Mouse (Mus musculus) liver, postnatal 0 days (tissue): ENCODE measurements around the gene Edc3. TPM values are rescaled to one million over a fixed set of nuclear protein-coding genes. Genes with fewer than 3 reads are reported as not detected.

Experiments used
- ATAC-seq: fragments of 200-750 bp; cut with Nextera tagmentation; 2 replicates; pipeline ENCODE4 v1.8.0; 2017; ENCODE audit warnings: mild to moderate bottlenecking, moderate library complexity
- DNase-seq: peaks from one replicate; pipeline ENCODE4 v3.0.0-alpha.2; 2016
- H3K27ac ChIP-seq: fragments of 300-500 bp; sonication (generic); 2 replicates; pipeline ENCODE4 v1.5.1; 2014; ENCODE audit warnings: antibody characterized with exemption, moderate library complexity, mild to moderate bottlenecking, low read depth
- H3K27me3 ChIP-seq: fragments of 300-500 bp; sonication (generic); 2 replicates; pipeline ENCODE4 v1.6.1; 2014; ENCODE audit warnings: low read length, control low read depth, mixed read lengths; ENCODE audit not compliant: insufficient read depth
- H3K36me3 ChIP-seq: fragments of 300-500 bp; sonication (generic); replicated peaks from 2 replicates; pipeline ENCODE4 v1.6.1; 2014; ENCODE audit warnings: mild to moderate bottlenecking, control low read depth, low read length, moderate library complexity, mixed read lengths; ENCODE audit not compliant: insufficient read depth
- H3K4me1 ChIP-seq: fragments of 300-500 bp; sonication (generic); 2 replicates; pipeline ENCODE4 v1.6.1; 2014; ENCODE audit warnings: antibody characterized with exemption, mild to moderate bottlenecking, control low read depth; ENCODE audit not compliant: insufficient read depth
- H3K4me2 ChIP-seq: fragments of 300-500 bp; sonication (generic); 2 replicates; pipeline ENCODE4 v1.6.1; 2014; ENCODE audit warnings: low read depth, mild to moderate bottlenecking, low read length, moderate library complexity, mixed read lengths
- H3K4me3 ChIP-seq: fragments of 300-500 bp; sonication (generic); 2 replicates; pipeline ENCODE4 v1.5.1; 2014; ENCODE audit warnings: low read depth, low read length
- H3K9ac ChIP-seq: fragments of 300-500 bp; sonication (generic); replicated peaks from 2 replicates; pipeline ENCODE4 v1.6.1; 2014; ENCODE audit warnings: mild to moderate bottlenecking, moderate library complexity
- H3K9me3 ChIP-seq: fragments of 300-500 bp; sonication (generic); 2 replicates; pipeline ENCODE4 v1.6.1; 2016; ENCODE audit warnings: mild to moderate bottlenecking, control low read depth, low read length, mixed read lengths
- CTCF ChIP-seq: sonication (generic); IDR thresholded peaks from 2 replicates; pipeline ENCODE4 v1.5.1; 2016; ENCODE audit warnings: antibody characterized with exemption, low read depth
- EP300 ChIP-seq: IDR thresholded peaks from 2 replicates; pipeline ENCODE4 v1.6.1; 2016; ENCODE audit warnings: antibody characterized with exemption, low read depth, mild to moderate bottlenecking
- WGBS: fragments of 180-500 bp; shearing (Covaris S2); extraction: QIAGEN DNeasy Blood & Tissue Kit; methylation state at CpG from one replicate; pipeline ENCODE4 v1.1.7; 2014; ENCODE audit not compliant: insufficient replicate concordance; 5-methylcytosine and 5-hydroxymethylcytosine counted together
- polyA plus RNA-seq: library from polyadenylated mRNA; unstranded; fragments of >200 nt; fragmentation: Nextera tagmentation; extraction: Ambion mirVana; gene quantifications from 2 replicates; pipeline ENCODE4 v1.2.1, GENCODE M21; 2015

Gene Edc3
- polyA plus RNA-seq, 1 experiment from 2014 or later, result 13.2 TPM

DNA sequence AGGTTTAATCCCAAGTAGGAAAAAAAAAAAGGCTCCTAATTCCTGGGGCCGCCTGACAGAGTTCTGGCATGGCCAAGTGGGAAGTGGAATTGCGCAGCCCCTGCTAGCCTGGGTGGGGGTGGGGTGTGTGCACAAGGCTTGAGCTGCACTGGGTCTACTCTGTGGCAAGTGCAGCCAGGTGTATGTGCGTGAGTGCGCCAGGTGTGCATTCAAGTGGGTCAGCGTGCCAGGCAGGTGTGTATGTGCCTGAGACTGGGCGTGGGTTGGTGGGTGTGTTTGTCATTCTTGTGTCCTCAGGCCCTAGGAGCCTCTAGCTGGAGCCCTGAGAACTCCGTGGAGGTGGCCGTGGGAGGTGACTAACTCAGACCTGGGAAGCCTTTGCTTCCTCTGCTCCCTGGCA is 41.8 kb upstream of the Edc3 start:
- Histone ChIP-seq H3K4me3 (no peak overlapping the region), H3K27me3 (no peaks in the 10 kb centered on the region), H3K4me1 (peaks cover 23% of the 10 kb centered on the region), H3K4me2 (no peak overlapping the region), H3K36me3 (no peaks in the 10 kb centered on the region), H3K9ac (no peak overlapping the region), H3K9me3 (no peaks in the 10 kb centered on the region), H3K27ac (no peak overlapping the region)
- no peak for ATAC-seq
- 73% methylated on average over 8 of the region's 8 CpGs for WGBS
- TF ChIP-seq CTCF (no peak), EP300 (no peak)
- no peak for DNase-seq

DNA sequence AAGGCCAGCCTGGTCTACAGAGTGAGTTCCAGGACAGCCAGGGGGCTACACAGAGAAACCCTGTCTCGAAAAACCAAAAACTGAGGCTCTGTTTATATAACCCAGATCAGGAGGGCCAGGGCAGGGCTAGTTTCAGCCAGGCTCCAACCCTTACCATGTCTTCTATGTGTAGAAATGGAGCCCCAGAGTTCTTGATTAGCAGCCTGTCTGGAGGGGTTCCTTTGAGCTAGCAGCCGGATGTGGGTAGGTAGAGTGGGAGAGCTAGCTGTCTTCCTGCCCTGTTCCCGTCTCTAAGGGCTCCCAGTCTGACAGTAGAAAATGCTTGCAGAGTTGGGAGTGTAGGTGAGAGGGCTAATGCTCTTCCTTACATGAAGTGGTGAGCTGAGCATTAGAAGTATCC is 41.2 kb upstream of the Edc3 start:
- H3K9me3 ChIP-seq, result no peaks in the 10 kb centered on the region
- TF ChIP-seq CTCF (no peak), EP300 (no peak)
- H3K4me3 ChIP-seq, result no peak overlapping the region
- H3K27me3 ChIP-seq, result no peaks in the 10 kb centered on the region
- H3K4me2 ChIP-seq, result no peak overlapping the region
- 53% methylated on average over 3 of the region's 3 CpGs for WGBS
- H3K4me1 ChIP-seq, result peaks cover 23% of the 10 kb centered on the region
- no peak for DNase-seq
- no peak for ATAC-seq
- no peaks in the 10 kb centered on the region for H3K36me3 ChIP-seq
- H3K9ac ChIP-seq, result no peak overlapping the region
- no peak overlapping the region for H3K27ac ChIP-seq

DNA sequence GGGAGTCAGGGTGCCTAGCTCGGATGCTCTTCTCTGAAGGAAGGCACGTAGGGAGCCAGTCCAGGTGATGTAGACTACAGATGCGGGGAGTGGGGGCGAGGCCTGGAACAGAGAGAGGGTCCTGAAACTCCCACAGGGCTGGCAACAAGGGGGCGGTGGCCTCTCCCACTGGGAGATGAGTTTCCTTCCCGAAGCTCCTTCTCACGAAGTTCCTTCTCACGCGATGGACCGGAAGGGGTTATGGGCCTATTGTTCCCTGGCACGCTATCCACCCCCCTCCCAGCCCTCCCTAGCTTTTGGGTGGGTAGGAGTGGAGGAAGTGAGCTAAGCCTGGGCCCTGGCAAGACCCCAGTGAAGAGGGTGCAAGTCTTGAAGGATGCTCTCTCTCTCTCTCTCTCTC is 40.5 kb upstream of the Edc3 start:
- Histone ChIP-seq H3K27me3 (no peaks in the 10 kb centered on the region), H3K9ac (no peak overlapping the region), H3K27ac (no peak overlapping the region), H3K4me1 (peaks cover 23% of the 10 kb centered on the region), H3K36me3 (no peaks in the 10 kb centered on the region), H3K9me3 (no peaks in the 10 kb centered on the region), H3K4me3 (no peak overlapping the region), H3K4me2 (no peak overlapping the region)
- ATAC-seq (no peak), DNase-seq (no peak)
- TF ChIP-seq CTCF, result no peak
- TF ChIP-seq EP300, result no peak
- 71% methylated on average over 11 of the region's 11 CpGs for WGBS

DNA sequence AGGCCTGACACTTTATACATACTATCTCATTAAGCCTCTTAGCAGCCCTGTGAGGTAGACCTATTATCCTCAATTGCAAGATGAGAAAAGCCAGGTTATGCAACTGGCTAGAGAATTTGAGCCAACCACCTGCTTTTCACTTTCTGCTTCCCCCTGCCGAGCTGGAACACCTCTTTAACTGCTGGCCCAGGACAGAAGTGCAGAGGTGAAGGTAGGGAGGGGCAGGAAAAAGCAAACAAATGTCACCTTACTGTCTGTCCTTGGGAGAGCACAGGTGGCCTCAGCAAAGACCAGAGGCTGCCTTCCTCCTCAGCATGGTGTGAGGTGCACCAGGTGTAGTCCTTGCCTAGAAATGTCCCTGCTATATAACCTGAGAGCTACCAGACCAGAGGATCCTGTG is 40.1 kb upstream of the Edc3 start:
- WGBS, result 4% methylated on average over 1 of the region's 1 CpGs
- Histone ChIP-seq H3K9me3 (no peaks in the 10 kb centered on the region), H3K4me2 (no peak overlapping the region), H3K27ac (0 out of 2 replicates have a peak overlapping the region, but pooled peaks have one; percentile 46), H3K4me1 (peaks cover 23% of the 10 kb centered on the region), H3K27me3 (no peaks in the 10 kb centered on the region), H3K4me3 (no peak overlapping the region), H3K36me3 (no peaks in the 10 kb centered on the region), H3K9ac (no peak overlapping the region)
- ATAC-seq (no peak), DNase-seq (no peak)
- TF ChIP-seq CTCF, result no peak
- no peak for TF ChIP-seq EP300

DNA sequence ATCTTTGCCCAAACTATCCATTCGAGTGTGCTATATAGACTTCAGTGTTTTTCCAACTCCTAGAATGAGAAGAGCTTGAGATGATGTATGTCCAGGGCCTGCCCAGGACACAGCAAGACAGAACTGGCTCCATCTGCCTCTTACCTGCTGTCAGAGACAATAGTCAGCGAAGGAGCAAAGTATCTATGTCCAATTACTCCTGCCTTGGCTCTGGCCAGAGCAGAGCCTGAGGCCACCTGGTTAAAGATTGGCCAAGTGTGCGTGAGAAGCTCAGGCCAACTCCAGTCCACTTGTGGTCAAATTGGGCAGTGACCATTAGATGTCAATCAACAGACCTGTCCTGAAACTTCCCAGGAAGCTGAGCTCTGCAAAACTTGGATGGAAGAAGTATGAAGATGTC is 38.8 kb upstream of the Edc3 start:
- no peaks in the 10 kb centered on the region for H3K27me3 ChIP-seq
- H3K4me2 ChIP-seq, result no peak overlapping the region
- WGBS, result 62% methylated on average over 3 of the region's 3 CpGs
- no peak overlapping the region for H3K9ac ChIP-seq
- no peaks in the 10 kb centered on the region for H3K9me3 ChIP-seq
- peak overlapping the region; percentile 46 for H3K27ac ChIP-seq
- H3K4me1 ChIP-seq, result peaks cover 23% of the 10 kb centered on the region
- TF ChIP-seq CTCF, result no peak
- TF ChIP-seq EP300, result peak; percentile 42; the same call in 1 of the 2 replicates
- no peaks in the 10 kb centered on the region for H3K36me3 ChIP-seq
- H3K4me3 ChIP-seq, result no peak overlapping the region
- ATAC-seq, result peak; percentile 73
- peak; percentile 49 for DNase-seq

DNA sequence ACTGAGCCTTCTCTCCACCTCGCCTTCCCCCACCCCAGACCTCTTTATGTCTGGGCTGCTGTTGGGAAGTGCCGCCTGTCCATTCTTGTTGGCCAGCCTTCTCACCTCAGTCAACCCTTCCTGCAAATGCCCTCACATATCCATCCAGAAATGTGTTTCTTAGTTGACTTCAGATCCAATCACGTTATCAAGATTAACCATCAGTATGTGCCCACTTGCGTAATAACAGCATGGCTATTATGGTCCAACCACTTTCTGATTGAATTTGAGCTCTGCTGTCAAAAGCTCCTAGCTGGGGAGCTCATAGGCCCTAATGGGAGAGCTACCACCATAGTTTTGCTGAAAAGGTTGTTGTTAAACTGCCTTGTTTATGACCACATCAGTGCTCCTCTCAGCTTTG is 37.3 kb upstream of the Edc3 start:
- no peak for ATAC-seq

DNA sequence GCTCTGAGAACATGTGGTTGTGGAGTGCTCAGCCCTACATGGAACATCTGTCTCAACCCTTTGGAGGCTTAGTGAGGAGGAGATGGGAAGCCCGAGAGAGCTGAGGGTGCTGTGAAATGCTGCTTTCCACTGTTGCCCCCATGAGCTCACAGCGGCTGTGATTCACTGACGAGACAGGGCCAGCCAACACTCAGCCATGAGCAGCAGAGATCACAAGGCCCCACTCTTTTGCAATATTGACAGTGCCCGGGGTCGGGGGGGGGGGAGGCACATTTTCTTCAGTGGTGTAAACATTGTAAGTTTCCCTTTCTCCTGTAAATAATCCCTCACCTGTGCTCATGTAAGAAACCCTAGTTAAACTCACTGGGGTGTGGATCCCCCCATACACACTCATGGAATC is 36.8 kb upstream of the Edc3 start:
- peak; percentile 54 for ATAC-seq
- Histone ChIP-seq H3K27me3 (no peaks in the 10 kb centered on the region), H3K27ac (peak overlapping the region; percentile 20), H3K4me1 (peaks cover 21% of the 10 kb centered on the region), H3K4me3 (no peak overlapping the region), H3K9me3 (no peaks in the 10 kb centered on the region), H3K9ac (no peak overlapping the region), H3K36me3 (no peaks in the 10 kb centered on the region), H3K4me2 (no peak overlapping the region)
- WGBS, result 64% methylated on average over 5 of the region's 5 CpGs
- peak; percentile 46 for DNase-seq
- TF ChIP-seq EP300 (peak; percentile 34; the same call in 1 of the 2 replicates), CTCF (no peak)

More for the DNA sequence above, 37.3 kb upstream of the Edc3 start:
- H3K36me3 ChIP-seq, result no peaks in the 10 kb centered on the region
- TF ChIP-seq EP300, result no peak
- no peak for TF ChIP-seq CTCF
- H3K9ac ChIP-seq, result no peak overlapping the region
- no peak overlapping the region for H3K4me2 ChIP-seq
- H3K27me3 ChIP-seq, result no peaks in the 10 kb centered on the region
- H3K4me3 ChIP-seq, result no peak overlapping the region
- H3K9me3 ChIP-seq, result no peaks in the 10 kb centered on the region
- DNase-seq, result no peak
- WGBS, result 77% methylated on average over 4 of the region's 4 CpGs
- H3K27ac ChIP-seq, result peak overlapping the region; percentile 20
- H3K4me1 ChIP-seq, result peaks cover 23% of the 10 kb centered on the region
